Mouse (Mus musculus) R1 (cell line): ENCODE data around the gene Ubap1l.
A peak's percentile ranks its signal among the peaks of the same experiment; 100 is the strongest.

Source experiments
- DNase-seq: peaks from one replicate; pipeline ENCODE4 v3.0.0-alpha.2; 2018; ENCODE audit warnings: low read depth, low spot score

The Ubap1l gene

DNA sequence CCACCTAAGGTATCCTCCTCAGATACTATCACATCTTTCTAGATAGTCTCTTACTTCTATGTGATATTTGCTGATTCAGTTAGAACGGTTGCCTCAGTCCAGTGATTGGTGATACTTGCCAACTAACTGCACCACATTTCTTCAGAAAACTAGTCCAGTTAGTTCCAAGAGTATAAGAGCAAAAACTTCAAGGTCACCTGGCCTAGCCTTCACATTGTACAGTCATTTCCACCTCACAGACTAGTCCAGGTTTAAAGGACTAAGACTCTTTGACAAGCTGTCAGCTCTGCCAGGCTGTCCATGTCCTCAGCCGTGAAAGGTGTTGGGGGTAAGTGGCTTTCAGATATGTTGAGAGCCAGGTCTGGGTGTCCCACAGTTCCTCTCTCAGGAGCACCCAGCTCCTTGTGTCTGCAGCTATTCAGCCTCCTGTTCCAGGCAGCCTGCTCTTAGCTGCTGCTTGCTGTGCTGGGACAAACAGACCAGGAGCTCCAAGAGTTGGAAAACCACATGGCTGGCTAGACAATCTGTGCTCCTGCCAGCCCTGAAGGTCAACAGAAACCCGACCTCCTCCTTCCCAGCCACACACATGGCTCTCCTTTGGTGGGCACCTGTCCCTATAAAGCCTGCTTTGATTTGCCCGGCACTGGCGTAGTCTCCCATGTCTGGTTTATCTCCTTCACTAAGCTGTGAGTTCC is 13.8 kb downstream of the Ubap1l start:
- DNase-seq: no peak

- no peak for DNase-seq
These were observed 14.5 kb downstream of the Ubap1l start for GRCm38 (mm10) chr9:65375163-65375934.

- DNase-seq: no peak
These were observed 20.3 kb downstream of the Ubap1l start for GRCm38 (mm10) chr9:65381017-65381590.

DNA sequence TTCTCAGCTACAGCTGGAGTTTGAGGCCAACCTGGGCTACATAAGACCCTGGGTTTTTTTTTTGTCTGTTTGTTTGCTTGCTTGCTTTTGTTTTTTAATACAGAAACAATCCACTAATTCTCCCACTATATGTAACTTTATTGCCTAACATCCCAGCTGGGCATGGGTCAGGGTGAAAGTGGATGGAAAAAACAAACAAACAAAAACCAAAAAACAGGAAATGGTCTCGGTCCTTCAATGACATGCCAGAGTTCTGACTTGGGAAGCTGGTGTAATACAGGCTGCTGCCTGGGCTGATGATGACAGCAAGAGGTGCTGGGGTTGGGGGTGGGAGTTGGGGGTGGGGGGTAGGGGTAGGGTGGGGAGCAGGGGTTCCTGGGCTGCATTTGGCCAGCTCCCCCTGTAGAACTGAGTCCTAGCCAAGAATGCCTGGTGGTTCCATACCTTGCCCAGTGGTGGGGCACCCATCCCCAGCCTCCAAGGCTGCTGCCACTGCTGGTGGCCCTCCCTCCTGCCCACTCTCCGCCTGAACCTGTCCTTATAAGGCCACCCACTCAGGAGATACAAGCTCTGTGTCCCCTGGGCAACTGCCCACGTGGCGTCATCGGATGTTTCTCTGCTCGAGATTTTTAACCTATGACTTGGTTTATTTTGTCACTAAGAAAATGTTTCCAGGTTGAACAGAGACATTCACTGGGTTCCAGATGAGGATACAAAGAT is 21.4 kb downstream of the Ubap1l start:
- DNase-seq: no peak

DNA sequence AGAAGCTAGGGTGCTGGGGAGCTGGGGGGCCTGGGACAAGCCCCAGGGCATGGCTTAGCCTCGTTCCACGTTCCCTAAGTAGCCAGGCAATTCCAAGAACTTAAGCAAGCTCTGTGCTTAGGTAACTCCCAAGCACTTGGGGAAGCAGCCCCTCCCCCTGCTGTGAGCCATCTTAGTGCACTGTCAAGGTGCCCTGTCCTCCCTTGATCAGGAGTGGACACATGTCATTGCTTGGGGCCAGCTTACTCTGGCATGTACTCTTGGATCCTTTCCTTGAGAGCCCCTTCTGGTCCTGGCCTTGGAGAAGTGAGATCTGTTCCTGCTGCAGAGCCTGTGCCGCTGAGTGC is 21.9 kb downstream of the Ubap1l start:
- DNase-seq: no peak

GRCm38 (mm10) chr9:65384276-65384675 is 23.4 kb downstream of the Ubap1l start:
- DNase-seq: no peak

GRCm38 (mm10) chr9:65386373-65387140 is 25.7 kb downstream of the Ubap1l start:
- no peak for DNase-seq

- peak; percentile 56 for DNase-seq
These were observed 30.1 kb downstream of the Ubap1l start for GRCm38 (mm10) chr9:65390752-65391612.

- no peak for DNase-seq
These were observed 30.7 kb downstream of the Ubap1l start, which contains the start of gene Kbtbd13 for GRCm38 (mm10) chr9:65391613-65391964. Gene Kbtbd13 (minus strand): TSS chr9:65391652.

DNA sequence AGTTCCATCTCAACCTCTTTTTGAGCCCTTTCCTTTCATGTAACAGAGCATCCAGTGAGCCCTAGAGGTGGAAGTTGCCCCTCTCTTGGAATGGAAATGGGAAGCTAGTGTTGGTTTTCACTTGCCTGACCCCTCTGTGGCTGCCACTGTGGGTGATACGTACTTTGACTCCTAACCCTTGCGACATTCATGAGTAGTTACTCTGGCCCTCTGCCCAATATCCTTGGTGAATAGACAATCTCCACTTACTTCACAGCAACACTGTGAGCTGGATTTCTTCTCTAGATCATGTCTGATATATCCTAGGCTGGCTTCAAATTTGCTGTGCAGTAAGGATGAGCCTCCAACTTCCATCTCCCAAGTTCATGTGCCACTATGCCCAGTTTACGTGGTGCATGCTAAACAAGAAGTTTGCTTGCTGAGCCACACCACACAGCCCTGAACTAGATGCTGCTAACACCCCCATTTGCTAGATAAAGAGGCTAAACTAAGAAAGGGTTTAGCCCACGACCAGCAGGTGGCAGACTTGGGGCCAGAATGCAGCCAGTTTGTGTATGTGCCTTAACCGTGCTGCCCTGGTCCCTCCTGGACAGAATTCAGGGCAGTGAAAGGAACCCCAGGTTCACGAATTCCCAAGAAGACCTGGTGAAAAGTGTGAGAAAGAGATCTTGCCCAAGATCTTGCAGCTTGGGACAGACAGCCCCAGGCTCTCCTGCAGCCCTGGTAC is 32.0 kb downstream of the Ubap1l start:
- peak; percentile 74 for DNase-seq

DNA sequence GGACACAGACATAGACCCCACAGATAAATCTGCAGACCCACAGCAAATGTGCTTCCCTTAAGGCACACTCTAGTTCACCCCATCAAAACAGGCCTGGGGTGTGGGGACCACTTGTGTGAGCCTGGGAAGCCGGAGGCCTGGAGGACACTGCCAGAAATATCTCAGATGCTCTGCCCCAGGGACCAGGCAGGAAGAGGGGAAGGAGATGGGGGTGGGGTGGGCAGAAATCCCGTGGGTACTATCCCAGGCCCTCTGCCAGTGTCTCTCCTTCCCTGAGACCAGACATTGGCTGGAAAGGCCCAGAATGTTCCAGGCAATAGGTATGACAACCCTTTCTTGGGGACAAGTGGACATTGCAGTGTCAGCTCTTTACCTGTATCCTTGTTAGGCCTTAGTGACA is 32.8 kb downstream of the Ubap1l start:
- no peak for DNase-seq

GRCm38 (mm10) chr9:65394360-65394759 is 33.5 kb downstream of the Ubap1l start:
- DNase-seq: no peak

- DNase-seq: peak; percentile 61
These were observed 37.4 kb downstream of the Ubap1l start, which contains the start of gene Rasl12 for GRCm38 (mm10) chr9:65398279-65398678. Gene Rasl12 (plus strand): TSS chr9:65398506.

DNA sequence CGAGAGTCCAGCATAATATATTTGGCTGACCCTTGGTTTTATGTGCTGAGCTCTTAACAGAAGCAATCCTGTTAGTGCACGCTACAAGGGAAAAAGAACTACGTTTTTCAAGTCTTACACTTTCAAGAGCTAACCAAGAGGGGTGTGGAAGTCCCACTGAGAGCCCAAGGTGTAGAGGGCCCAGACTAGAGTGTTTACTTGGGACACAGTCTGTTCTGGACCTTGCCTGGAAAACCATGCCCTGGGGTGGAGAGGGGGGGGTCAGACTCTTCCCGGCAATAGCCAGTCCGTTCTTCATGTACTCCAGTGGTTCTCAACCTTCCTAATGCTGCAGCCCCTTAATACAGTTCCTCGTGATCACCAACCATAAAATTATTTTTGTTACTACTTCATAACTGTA is 39.1 kb downstream of the Ubap1l start:
- no peak for DNase-seq

GRCm38 (mm10) chr9:65404331-65405183 is 43.7 kb downstream of the Ubap1l start:
- DNase-seq: no peak

- no peak for DNase-seq
These were observed 44.3 kb downstream of the Ubap1l start for GRCm38 (mm10) chr9:65405184-65405449.

GRCm38 (mm10) chr9:65407327-65407726 is 46.5 kb downstream of the Ubap1l start:
- no peak for DNase-seq

DNA sequence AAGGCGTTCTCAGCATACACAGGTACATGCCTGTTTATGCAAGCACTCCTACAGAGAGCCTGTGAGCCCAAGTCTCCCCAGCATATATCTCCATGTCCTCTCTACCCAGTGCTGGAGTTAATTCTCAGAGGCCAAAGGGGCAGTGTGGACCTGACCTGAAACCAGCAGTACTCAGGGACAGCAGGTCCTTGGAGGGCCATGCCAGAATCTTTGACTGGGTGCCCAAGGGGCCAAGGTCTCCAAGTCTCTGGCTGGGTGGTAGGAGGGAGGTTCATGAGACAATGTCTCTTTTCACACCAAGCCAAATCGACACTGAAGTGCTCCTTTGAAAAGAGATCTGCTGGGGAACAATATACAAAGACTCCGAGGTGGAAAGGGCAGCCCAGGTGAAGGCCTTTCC is 47.0 kb downstream of the Ubap1l start:
- DNase-seq: no peak

DNA sequence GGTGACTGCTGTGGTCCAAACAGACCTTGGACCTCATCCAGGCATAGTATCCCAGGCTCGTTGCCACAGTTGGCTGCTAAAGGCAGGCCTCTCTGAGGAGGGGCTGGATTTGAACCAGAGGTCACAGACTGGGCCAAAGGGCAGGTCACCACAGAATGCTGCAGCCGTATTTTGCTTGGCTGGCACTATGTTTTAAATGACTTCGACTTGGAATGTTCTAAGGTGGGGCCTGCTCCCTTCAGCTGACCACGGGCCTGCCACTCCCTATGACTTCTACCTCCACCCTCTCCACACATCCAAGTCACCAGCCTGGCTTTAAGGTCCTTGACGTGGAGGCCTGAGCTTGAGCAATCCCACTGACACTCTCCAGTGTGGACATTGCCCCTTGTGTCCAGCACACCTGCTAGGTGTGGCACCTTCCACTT is 48.0 kb downstream of the Ubap1l start:
- DNase-seq: no peak
